8 mouse cellular contexts compared by ENCODE assay signal in genomic region chr2:155956134-155957059, GRCm38 (mm10). TPM values are rescaled to one million over a fixed set of nuclear protein-coding genes. Genes with fewer than 3 reads are reported as not detected.
DNase-seq lines count a peak whose midpoint lies in the region; ATAC-seq lines count a peak whose summit lies in the region.

Gene Cep250, plus strand, starts transcription at chr2:155956458.

- peak within 1 kb of the TSS; percentile 51 for H3K4me2 ChIP-seq in intestine, embryonic 14.5 days (ENCODE audit: low read length)

- 0 out of 2 replicates have a peak, but pooled peaks cover 3% of the 10 kb centered on the region for H3K36me3 ChIP-seq in intestine, embryonic 14.5 days (ENCODE audit: control insufficient read depth, insufficient read depth, low read length)

- peak within 1 kb of the TSS; percentile 80 for H3K4me3 ChIP-seq in intestine, embryonic 14.5 days (ENCODE audit: low read depth, low read length)

- DNase-seq in adrenal gland, adult (ENCODE audit: inconsistent age in 2 of 2, low spot score in 1 of 2): peak; percentile 95 to 98
- DNase-seq in embryo, embryonic 10.5 days (ENCODE audit: low spot score): peak; percentile 96
- peak; percentile 91 for DNase-seq in gastrocnemius, postnatal 25 days
- peak; percentile 96 for DNase-seq in intestine, embryonic 14.5 days (ENCODE audit: low spot score)
- peak; percentile 81 to 86 for DNase-seq in left cerebral cortex, postnatal 14 days (ENCODE audit: low spot score in 2 of 2)
- peak; percentile 90 for DNase-seq in mesoderm, embryonic 11.5 days (ENCODE audit: low read depth, low spot score)
- DNase-seq in right cerebral cortex, postnatal 36 days (ENCODE audit: low spot score in 2 of 2): peak; percentile 71 to 76
- peak; percentile 95 for DNase-seq in yolk sac, embryonic 10.5 days (ENCODE audit: low spot score)

- under 1% methylated on average over 59 of the region's 59 CpGs for WGBS in intestine, embryonic 14.5 days

- peak within 1 kb of the TSS; percentile 97 for H3K9ac ChIP-seq in intestine, embryonic 14.5 days (ENCODE audit: low read length)

- H3K9me3 ChIP-seq in intestine, embryonic 14.5 days (ENCODE audit: control insufficient read depth, low read length): no peaks in the 10 kb centered on the region

- intact Hi-C loops in left cerebral cortex, postnatal 14 days (cut with DNase I): no loop called here

- no peaks in the 10 kb centered on the region for H3K27me3 ChIP-seq in intestine, embryonic 14.5 days (replicated peaks; ENCODE audit: control insufficient read depth, insufficient read depth, low read length)

- ATAC-seq in intestine, embryonic 14.5 days (replicated peaks; ENCODE audit: low FRiP score, low TSS enrichment, low read depth): peak; percentile 98

- peak within 1 kb of the TSS; percentile 91 for H3K27ac ChIP-seq in intestine, embryonic 14.5 days (ENCODE audit: low read depth)

- no peaks in the 10 kb centered on the region; the same call in none of the 2 replicates for H3K4me1 ChIP-seq in intestine, embryonic 14.5 days (replicated peaks; ENCODE audit: control insufficient read depth, insufficient read depth, low read length)

RNA-seq across cellular contexts. Expression of gene Cep250, which starts in this region (rescaled TPM):
- 1 to 10 TPM; 3.6 to 5.9 TPM for total RNA-seq in gastrocnemius, postnatal 25 days (2021)
- polyA plus RNA-seq in intestine, embryonic 14.5 days (2014; fragmentation: Nextera tagmentation; extraction: Ambion mirVana): 21.5 and 22.8 TPM in 2 replicates
- total RNA-seq in left cerebral cortex, postnatal 14 days (2021): 10 to 100 TPM; 15.1 to 16.3 TPM

Comparison
In these comparisons a context has a peak if more than half of its experiments do, and no peak if none do; other contexts are left out.
1. Peak in every context shown above with its lines: DNase-seq, ATAC-seq, H3K4me3 ChIP-seq and H3K27ac ChIP-seq.